Mouse (Mus musculus): ENCODE measurements around the gene Glce. TPM values are rescaled to one million over a fixed set of nuclear protein-coding genes. Genes with fewer than 3 reads are reported as not detected.

Glce gene
- total and polyA plus RNA-seq, 3 experiments: 7.4 to 16.4 (median 13.1) TPM

DNA sequence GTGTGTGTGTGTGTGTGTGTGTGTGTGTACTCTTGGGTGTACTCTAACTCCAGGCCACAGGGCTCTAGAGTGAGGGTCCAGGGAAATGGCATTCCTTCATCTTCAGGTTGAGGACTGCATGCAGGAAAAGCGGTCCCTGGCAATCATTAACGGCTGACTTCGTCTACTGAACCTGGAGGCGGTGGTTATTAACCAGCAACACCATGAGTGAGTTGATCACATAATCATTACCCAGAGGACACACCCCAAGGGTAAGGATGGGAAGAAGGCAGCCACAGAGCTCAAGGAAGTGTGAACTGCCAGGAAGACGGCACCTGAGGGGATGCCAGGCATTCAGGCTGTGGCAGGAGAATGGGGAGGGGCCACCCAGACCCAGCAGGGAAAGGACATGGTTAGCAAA is 114.1 kb downstream of the Glce start:
- in situ Hi-C loops (cut with MboI; ENCODE audit: low pct_ligation_motif_present, low pct_unique_long_range_greater_than_20kb, low sequenced_read_pairs): no loop called here
- Histone ChIP-seq H3K27ac (ENCODE audit: insufficient read depth, low read depth) (no peak overlapping the region), H3K36me3 (replicated peaks in 1 of 2; ENCODE audit: control insufficient read depth in 1 of 2, insufficient read depth in 1 of 2, low read length in 1 of 2) (no peaks in the 10 kb centered on the region), H3K9me3 (replicated peaks; ENCODE audit: low read length) (no peaks in the 10 kb centered on the region), H3K4me3 (replicated peaks in 1 of 3; ENCODE audit: low read depth in 2 of 3, low read length in 2 of 3, poor library complexity in 1 of 3) (no peak overlapping the region), H3K4me2 (ENCODE audit: insufficient read depth, low read depth, poor library complexity, severe bottlenecking) (no peak overlapping the region), H3K27me3 (replicated peaks) (peaks cover 53% of the 10 kb centered on the region), H3K9ac (ENCODE audit: insufficient read depth, low read depth) (no peak overlapping the region), H3K4me1 (ENCODE audit: control insufficient read depth in 1 of 2, insufficient read depth in 2 of 2) (no peaks in the 10 kb centered on the region), H3K79me2 (replicated peaks; ENCODE audit: control insufficient read depth, extremely low read depth, insufficient read depth, poor library complexity, severe bottlenecking) (no peaks in the 10 kb centered on the region)
- DNase-seq (ENCODE audit: extremely low read depth): no peak
- TF ChIP-seq MXI1 (IDR thresholded peaks at IDR 0.05; ENCODE audit: low read depth, low read length): no peak
- no peak for TF ChIP-seq ZKSCAN1 (IDR thresholded peaks at IDR 0.05; ENCODE audit: borderline replicate concordance, low read depth, low read length)
- no peak for TF ChIP-seq ZMIZ1 (IDR thresholded peaks at IDR 0.05; ENCODE audit: low read depth, low read length)
- dilution Hi-C loops (cut with MboI; ENCODE audit: extremely low pct_ligation_motif_present, extremely low pct_unique_long_range_greater_than_20kb, low sequenced_read_pairs): no loop called here

Other genes with a start within 250 kb of the Glce start
- gene Rplp1, start 208.1 kb downstream of the Glce start, total RNA-seq (2012; rRNA removed): 12,233 and 13,782 TPM in 2 replicates
- gene Rplp1, start 208.1 kb downstream of the Glce start, total RNA-seq (2014; rRNA removed): 6,472 and 7,835 TPM in 2 replicates
- gene Rplp1, start 208.1 kb downstream of the Glce start, polyA plus RNA-seq (2012; ENCODE audit: insufficient read length, low read depth): 4,797 and 6,276 TPM in 2 replicates
- gene Kif23, start 175.9 kb downstream of the Glce start, total RNA-seq (2012; rRNA removed): 50.6 and 71.5 TPM in 2 replicates
- 87.3 and 96.2 TPM in 2 replicates for gene Kif23, start 175.9 kb downstream of the Glce start, total RNA-seq (2014; rRNA removed)
- gene Kif23, start 175.9 kb downstream of the Glce start, polyA plus RNA-seq (2012; ENCODE audit: insufficient read length, low read depth): 125 and 133 TPM in 2 replicates
- 0.38 and 0.46 TPM in 2 replicates for gene Paqr5, start 95.8 kb downstream of the Glce start, total RNA-seq (2012; rRNA removed)
- gene Paqr5, start 95.8 kb downstream of the Glce start, total RNA-seq (2014; rRNA removed): 0.39 and 0.61 TPM in 2 replicates
- gene Paqr5, start 95.8 kb downstream of the Glce start, polyA plus RNA-seq (2012; ENCODE audit: insufficient read length, low read depth): 0.43 and 0.87 TPM in 2 replicates
- not detected in 2 replicates for gene Spesp1, start 159.6 kb upstream of the Glce start, total RNA-seq (2012; rRNA removed)
- gene Spesp1, start 159.6 kb upstream of the Glce start, total RNA-seq (2014; rRNA removed): not detected in 2 replicates
- not detected in 2 replicates for gene Spesp1, start 159.6 kb upstream of the Glce start, polyA plus RNA-seq (2012; ENCODE audit: insufficient read length, low read depth)
- 585 and 608 TPM in 2 replicates for gene Anp32a, start 218.6 kb upstream of the Glce start, total RNA-seq (2012; rRNA removed)
- gene Anp32a, start 218.6 kb upstream of the Glce start, total RNA-seq (2014; rRNA removed): 809 and 869 TPM in 2 replicates
- 1,207 and 1,391 TPM in 2 replicates for gene Anp32a, start 218.6 kb upstream of the Glce start, polyA plus RNA-seq (2012; ENCODE audit: insufficient read length, low read depth)